Mouse (Mus musculus): ENCODE measurements around the gene Stxbp6.

The Stxbp6 gene

GRCm38 (mm10) chr12:44993391-44993790 is 81.1 kb downstream of the Stxbp6 start:
- DNase-seq: peak; percentile 63

DNA sequence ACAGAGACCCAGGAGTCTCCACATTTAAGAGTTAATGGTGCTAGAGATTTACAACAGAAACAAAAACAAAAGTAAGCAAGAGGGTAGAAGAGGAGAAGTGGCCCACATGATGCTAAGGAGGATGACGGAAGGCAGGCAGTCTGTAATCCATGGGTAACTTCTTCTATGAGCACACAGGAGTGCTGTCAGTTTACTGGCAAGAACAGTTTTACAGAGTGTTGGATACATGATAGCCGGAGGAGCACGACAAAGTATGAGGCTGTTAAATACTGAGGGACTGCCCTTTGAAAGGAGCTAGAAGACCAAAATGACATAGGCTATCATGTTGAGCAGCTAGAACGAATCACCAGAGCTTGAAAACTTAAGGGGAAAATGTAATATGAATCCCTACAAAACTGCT is 81.7 kb downstream of the Stxbp6 start:
- no peak for DNase-seq

GRCm38 (mm10) chr12:44990379-44990778 is 84.1 kb downstream of the Stxbp6 start:
- no peak for DNase-seq

DNA sequence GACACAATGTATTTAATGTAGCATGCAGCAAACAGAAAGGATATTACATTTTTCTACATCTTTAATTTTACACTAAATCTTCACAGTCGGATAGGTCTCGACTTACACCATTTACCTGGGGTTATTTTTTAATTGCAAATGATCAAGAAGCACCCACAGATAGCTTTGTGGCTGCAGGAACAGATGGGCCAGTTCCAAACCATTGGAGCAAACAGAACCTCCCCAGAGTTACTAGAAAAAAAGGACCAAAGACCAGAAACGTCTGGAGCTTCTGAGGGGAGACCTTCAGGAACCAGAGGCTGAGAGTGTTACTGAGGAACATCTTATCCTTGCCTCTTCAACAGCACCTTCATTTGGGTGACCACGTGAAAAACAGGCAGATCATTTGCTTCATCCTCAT is 85.5 kb downstream of the Stxbp6 start:
- no peak for DNase-seq

DNA sequence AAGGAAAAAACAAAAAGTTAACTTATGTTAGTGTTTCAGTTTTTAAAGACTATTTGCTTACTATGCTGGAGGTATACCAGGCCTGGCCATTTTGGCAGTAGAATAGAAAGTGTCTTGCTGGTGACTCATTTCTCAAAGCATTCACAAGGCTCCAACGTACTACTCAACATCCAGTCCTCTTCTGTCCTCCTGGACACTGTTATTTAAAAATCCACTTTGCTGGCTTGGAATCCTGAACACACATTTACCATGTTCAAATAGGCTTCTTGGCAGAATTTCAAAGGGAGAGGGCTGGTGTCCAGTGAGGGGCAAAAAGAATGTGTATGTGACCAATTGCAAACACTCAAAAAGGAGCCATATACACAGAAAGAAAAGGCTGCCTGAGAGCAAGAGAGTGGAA is 86.7 kb downstream of the Stxbp6 start:
- no peak for DNase-seq

DNA sequence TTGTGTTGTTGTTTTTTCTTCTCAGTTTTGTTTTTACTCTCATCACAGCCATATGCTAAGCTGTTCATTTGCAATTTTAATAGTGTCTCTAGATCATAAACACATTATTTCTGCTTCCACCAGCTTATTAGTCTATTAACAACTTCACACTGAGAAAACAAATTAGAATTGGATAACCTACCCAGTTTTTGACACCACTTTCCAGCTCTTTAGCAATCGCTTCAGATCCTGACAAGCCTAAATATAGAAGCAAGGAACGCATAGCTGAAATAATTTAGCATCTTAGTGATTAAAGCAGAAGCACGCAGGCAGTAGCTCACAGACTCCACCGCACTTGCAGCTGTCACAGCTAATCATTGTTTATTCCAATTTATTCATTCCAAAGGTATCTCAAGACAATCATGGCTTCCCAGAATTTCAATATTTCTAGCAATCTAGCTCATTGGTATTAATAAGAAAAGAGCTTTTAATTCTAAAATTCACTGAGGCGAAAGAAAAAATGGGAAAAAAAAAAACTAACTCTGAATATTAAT is 95.1 kb downstream of the Stxbp6 start:
- no peak for DNase-seq

DNA sequence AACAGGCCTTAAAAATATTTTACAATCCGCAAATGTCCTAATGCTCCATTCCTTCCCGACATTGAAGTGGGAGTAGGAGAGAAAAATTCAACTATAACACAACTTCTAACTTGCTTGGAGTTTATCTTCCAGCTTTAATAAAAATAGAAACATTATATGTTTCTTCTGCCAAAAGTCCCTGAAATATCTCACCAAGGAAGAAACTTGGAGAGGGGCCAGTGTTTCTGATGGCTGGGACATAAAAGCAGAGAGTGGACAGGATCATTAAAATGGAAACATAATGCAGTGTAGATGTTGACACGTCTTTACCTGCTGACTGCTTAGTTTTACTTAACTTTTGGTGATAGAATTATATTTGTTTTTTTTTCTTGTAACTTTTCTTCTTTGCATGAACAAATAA is 99.2 kb downstream of the Stxbp6 start:
- no peak for DNase-seq

GRCm38 (mm10) chr12:44971477-44971876 is 103.0 kb downstream of the Stxbp6 start:
- DNase-seq: no peak

DNA sequence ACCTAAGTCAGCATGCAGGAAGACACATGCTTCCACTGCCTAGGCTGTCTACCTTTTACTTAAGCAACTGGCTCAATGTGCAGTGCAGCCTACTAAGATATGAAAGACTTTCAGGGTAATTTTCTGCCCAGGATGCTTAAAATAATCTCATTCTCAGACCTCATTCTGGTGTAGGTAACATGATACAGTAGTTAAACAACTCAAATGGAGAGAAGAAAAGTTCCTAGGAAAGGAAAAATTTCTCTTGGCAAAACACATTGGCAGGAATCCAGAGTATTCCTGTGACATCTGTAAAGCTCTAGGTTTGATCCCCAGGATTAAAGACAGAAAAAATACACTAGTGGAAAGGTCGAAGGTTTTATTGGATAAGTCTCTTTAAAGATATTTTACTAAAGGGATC is 107.1 kb downstream of the Stxbp6 start:
- no peak for DNase-seq

GRCm38 (mm10) chr12:44957474-44957873 is 117.0 kb downstream of the Stxbp6 start:
- DNase-seq: no peak

DNA sequence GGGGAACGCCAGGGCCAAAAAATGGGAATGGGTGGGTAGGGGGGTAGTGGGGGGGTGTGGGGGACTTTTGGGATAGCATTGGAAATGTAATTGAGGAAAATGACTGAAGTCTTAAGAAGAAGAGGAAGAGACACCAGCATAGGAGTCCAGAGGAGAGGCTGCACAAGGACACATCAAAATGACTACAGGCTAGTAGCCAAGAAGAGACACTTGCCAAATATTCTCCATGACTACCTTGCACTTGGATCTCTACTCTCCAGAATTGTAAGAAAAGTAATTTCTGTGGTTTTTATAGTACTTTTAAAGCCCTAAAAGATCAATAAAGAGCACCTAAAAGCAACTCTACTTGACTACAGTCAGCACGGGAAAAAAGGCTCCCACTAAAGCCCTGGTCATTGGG is 121.4 kb downstream of the Stxbp6 start:
- DNase-seq: no peak

DNA sequence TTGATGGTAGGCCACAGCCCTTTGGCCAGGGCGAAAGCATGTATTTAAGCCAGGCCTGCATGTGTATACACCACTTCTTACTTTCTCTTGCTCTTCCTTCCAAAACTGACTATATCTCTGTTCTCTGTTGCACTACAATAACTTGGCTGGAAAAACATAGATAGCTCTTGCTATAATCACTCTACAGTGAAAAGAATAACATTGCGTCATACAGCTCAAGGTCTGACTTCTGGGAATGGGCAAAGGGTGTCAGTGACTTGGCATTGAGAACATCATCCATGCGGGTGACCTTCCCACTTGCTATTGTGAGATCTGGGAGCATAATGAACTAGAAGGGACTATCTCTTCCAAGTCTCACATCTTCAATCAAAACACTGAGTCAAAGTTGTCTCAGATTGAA is 122.4 kb downstream of the Stxbp6 start:
- no peak for DNase-seq

GRCm38 (mm10) chr12:44950559-44950958 is 124.0 kb downstream of the Stxbp6 start:
- DNase-seq: no peak

- DNase-seq: no peak
Observed at GRCm38 (mm10) chr12:44947823-44948222, 126.7 kb downstream of the Stxbp6 start.

GRCm38 (mm10) chr12:44940325-44940724 is 134.2 kb downstream of the Stxbp6 start:
- DNase-seq: no peak

DNA sequence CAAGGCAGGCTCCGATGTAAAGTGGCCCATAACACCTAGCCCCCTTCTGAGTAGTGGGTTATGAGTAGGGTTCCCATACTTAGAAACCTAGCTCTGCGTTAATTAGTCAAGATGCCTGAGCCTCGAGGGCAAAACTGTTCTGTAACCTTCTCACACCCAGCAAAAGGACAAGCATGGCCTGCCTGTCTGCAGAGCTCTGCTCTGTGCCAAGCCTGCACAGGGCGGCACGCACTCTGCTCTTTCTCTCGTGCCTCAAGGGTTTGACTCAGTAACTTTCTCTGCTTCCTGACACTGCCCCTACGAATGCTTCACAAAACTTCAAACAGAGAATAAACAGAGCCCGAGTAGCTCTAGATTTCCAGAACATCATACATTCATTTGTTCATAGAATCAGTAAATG is 135.4 kb downstream of the Stxbp6 start:
- DNase-seq: no peak

DNA sequence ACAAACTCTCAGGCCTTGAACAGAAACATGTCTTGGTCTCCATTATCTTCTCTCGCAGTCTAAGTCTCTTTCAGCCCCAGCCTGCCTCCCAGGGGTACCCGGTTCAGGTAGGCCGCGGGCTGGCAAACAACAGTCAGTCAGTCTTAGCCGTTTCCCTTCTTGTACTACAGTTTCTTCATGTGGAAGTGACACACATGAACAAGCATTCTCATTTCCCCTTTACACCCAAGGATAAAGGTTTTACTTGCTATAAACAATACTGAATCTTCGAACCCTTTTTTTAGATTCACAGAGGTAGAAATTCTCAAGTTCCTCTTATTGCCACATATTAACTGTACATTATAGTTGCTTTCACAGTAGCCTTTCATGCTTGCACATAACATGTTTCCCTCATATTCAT is 141.6 kb downstream of the Stxbp6 start:
- DNase-seq: no peak

DNA sequence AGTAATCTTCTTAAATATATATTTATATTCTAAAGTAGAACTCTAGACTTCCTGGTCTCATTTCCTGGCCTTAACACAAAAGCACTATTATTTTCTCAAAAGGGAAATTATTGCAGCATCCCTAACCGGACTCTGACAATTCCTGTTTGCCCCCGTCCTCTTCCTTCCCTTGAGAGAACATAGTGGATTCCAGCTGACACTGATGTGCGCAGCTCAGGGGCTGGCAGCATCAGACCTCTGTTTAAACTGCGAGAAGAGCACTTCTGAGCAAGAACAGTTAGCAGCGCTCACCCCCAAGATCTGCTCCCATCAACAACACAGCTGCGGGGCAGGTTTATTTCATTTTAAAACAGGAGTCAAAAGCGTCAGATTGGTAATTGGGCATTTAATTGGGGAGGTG is 142.8 kb downstream of the Stxbp6 start:
- DNase-seq: no peak

GRCm38 (mm10) chr12:44928456-44928855 is 146.1 kb downstream of the Stxbp6 start:
- DNase-seq: no peak

- DNase-seq: no peak
Observed at GRCm38 (mm10) chr12:44925901-44926300, 148.6 kb downstream of the Stxbp6 start.

DNA sequence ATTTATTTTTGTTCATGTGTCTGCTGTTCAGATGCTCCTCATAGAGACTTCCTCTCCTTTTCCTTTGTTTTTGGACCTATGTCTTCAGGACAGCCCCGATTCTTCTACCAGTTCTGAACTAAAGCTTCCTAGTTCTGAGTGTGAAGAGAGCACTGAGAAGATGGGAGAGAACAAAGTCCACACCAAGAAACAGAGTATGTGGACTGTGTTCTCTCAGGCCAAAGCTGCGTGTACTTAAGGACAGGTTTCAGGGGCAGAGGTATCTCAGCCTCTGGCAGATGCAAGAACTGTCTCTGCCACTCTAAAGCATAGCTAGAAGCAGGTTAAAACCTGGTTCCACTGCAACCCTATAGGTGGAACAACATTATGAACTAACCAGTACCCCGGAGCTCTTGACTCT is 151.2 kb downstream of the Stxbp6 start:
- DNase-seq: no peak

GRCm38 (mm10) chr12:44922241-44922640 is 152.3 kb downstream of the Stxbp6 start:
- DNase-seq: no peak

DNA sequence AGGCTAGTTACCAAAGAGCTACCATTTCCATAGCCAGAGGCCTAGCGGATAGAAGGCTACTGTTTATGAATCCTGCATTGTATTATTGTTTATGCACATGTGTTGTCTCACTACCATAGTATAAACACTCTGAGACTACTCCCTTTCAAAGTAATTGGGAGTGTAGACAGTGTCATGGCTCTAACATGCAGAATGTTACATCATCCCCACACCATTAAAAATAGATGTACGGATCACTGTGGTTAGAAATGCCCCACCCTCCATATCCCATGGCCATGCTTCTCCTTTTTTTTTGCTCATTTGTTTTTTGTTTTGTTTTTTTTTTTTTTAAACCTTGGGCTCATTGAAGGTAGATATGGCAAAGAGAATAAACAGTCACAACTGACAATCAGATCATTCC is 154.9 kb downstream of the Stxbp6 start:
- DNase-seq: no peak

- no peak for DNase-seq
Observed at GRCm38 (mm10) chr12:44918929-44919328, 155.6 kb downstream of the Stxbp6 start.

GRCm38 (mm10) chr12:44913854-44914253 is 160.7 kb downstream of the Stxbp6 start:
- DNase-seq: no peak
